Mouse (Mus musculus): ENCODE measurements around the gene Padi3.

GRCm38 (mm10) chr4:140779803-140780397 lies 30.5 kb downstream of the Padi3 start:
- TF ChIP-seq CTCF (IDR thresholded peaks at IDR 0.05; ENCODE audit: borderline replicate concordance, insufficient read depth, low read depth, low read length) (no peak), POLR2A (IDR thresholded peaks at IDR 0.05; ENCODE audit: borderline replicate concordance, insufficient read depth, low read length) (no peak)

Measured in cerebellum, adult 2 months (tissue).